Mouse (Mus musculus) neural tube, embryonic 11.5 days (tissue): ENCODE results near the gene Cfap157. TPM values are rescaled to one million over a fixed set of nuclear protein-coding genes. Genes with fewer than 3 reads are reported as not detected.

ENCODE experiments used
- polyA plus RNA-seq: library from polyadenylated mRNA; unstranded; fragments of >200 nt; fragmentation: Nextera tagmentation; extraction: Ambion mirVana; gene quantifications from 2 replicates; pipeline ENCODE4 v1.2.1, GENCODE M21; 2014

The Cfap157 gene
- polyA plus RNA-seq, 1 experiment from 2014 or later, result not detected

Other genes starting within 250 kb of the Cfap157 start
- 13.1 and 13.2 TPM in 2 replicates for gene Fam102a, start 249.1 kb downstream of the Cfap157 start, polyA plus RNA-seq
- gene Dpm2, start 213.6 kb downstream of the Cfap157 start, polyA plus RNA-seq, result 110 and 111 TPM in 2 replicates
- gene Pip5kl1, start 209.6 kb downstream of the Cfap157 start, polyA plus RNA-seq, result 2.6 and 3.6 TPM in 2 replicates
- 0.25 and 0.58 TPM in 2 replicates for gene 9430097D07Rik, start 208.7 kb downstream of the Cfap157 start, polyA plus RNA-seq
- 20.9 and 21.8 TPM in 2 replicates for gene St6galnac4, start 197.3 kb downstream of the Cfap157 start, polyA plus RNA-seq
- 4.8 and 5.1 TPM in 2 replicates for gene St6galnac6, start 184.7 kb downstream of the Cfap157 start, polyA plus RNA-seq
- 33.0 and 33.8 TPM in 2 replicates for gene Ak1, start 162.7 kb downstream of the Cfap157 start, polyA plus RNA-seq
- 24.5 and 26.8 TPM in 2 replicates for gene Eng, start 137.8 kb downstream of the Cfap157 start, polyA plus RNA-seq
- 18.0 and 19.4 TPM in 2 replicates for gene Fpgs, start 80.3 kb downstream of the Cfap157 start, polyA plus RNA-seq
- 82.4 and 84.6 TPM in 2 replicates for gene Cdk9, start 71.4 kb downstream of the Cfap157 start, polyA plus RNA-seq
- gene Sh2d3c, start 63.4 kb downstream of the Cfap157 start, polyA plus RNA-seq, result 30.6 TPM in 2 replicates
- 2.1 and 2.2 TPM in 2 replicates for gene 6330409D20Rik, start 43.4 kb downstream of the Cfap157 start, polyA plus RNA-seq
- gene Tor2a, start 27.2 kb downstream of the Cfap157 start, polyA plus RNA-seq, result 59.7 and 63.1 TPM in 2 replicates
- 0.27 and 1.1 TPM in 2 replicates for gene Ttc16, start 8.8 kb downstream of the Cfap157 start, polyA plus RNA-seq
- gene Ptrh1, start 8.6 kb downstream of the Cfap157 start, polyA plus RNA-seq, result 3.4 and 3.6 TPM in 2 replicates
- 74.0 and 89.9 TPM in 2 replicates for gene Stxbp1, start 62.8 kb upstream of the Cfap157 start, polyA plus RNA-seq
- 17.0 and 17.2 TPM in 2 replicates for gene Fam129b, start 91.7 kb upstream of the Cfap157 start, polyA plus RNA-seq
- gene Rpl12, start 177.1 kb upstream of the Cfap157 start, polyA plus RNA-seq, result 147 and 152 TPM in 2 replicates
- gene Lrsam1, start 177.2 kb upstream of the Cfap157 start, polyA plus RNA-seq, result 10.2 and 12.6 TPM in 2 replicates
- 12.4 and 13.3 TPM in 2 replicates for gene Slc2a8, start 197.7 kb upstream of the Cfap157 start, polyA plus RNA-seq